Mouse (Mus musculus): Measurements from ENCODE around the gene Panx2.

Gene Panx2

GRCm38 (mm10) chr15:89075478-89076147 lies 16.1 kb downstream of the Panx2 start:
- DNase-seq, result peak; percentile 95

GRCm38 (mm10) chr15:89076156-89076731 lies 16.7 kb downstream of the Panx2 start:
- peak; percentile 78 to 84 for DNase-seq

GRCm38 (mm10) chr15:89078208-89078836 lies 18.8 kb downstream of the Panx2 start:
- no peak for DNase-seq

- no peak for DNase-seq
Measured at GRCm38 (mm10) chr15:89083906-89084305, 24.4 kb downstream of the Panx2 start.

- DNase-seq, result no peak
Measured at GRCm38 (mm10) chr15:89084826-89085225, 25.3 kb downstream of the Panx2 start.

GRCm38 (mm10) chr15:89088607-89089247 lies 29.2 kb downstream of the Panx2 start, which contains the start of gene Selenoo:
Selenoo (plus strand) TSS chr15:89089084.
- peak; percentile 95 to 96 for DNase-seq

- DNase-seq, result peak in 1 of 2 experiments; percentile 73
Measured at GRCm38 (mm10) chr15:89089248-89090051, 29.9 kb downstream of the Panx2 start.

- DNase-seq, result no peak
Measured at GRCm38 (mm10) chr15:89090662-89091061, 31.1 kb downstream of the Panx2 start.

- DNase-seq, result no peak
Measured at GRCm38 (mm10) chr15:89092181-89092580, 32.6 kb downstream of the Panx2 start.

- no peak for DNase-seq
Measured at GRCm38 (mm10) chr15:89097450-89097849, 37.9 kb downstream of the Panx2 start.

- DNase-seq, result peak in 1 of 2 experiments; percentile 43
Measured at GRCm38 (mm10) chr15:89098616-89099015, 39.1 kb downstream of the Panx2 start.

GRCm38 (mm10) chr15:89100823-89101222 lies 41.3 kb downstream of the Panx2 start:
- DNase-seq, result no peak

- DNase-seq, result no peak
Measured at GRCm38 (mm10) chr15:89102646-89103045, 43.1 kb downstream of the Panx2 start.

GRCm38 (mm10) chr15:89103921-89104320 lies 44.4 kb downstream of the Panx2 start:
- DNase-seq, result peak; percentile 67 to 69

- DNase-seq, result peak; percentile 92 to 93
Measured at GRCm38 (mm10) chr15:89104425-89104824, 44.9 kb downstream of the Panx2 start.

GRCm38 (mm10) chr15:89106073-89106472 lies 46.5 kb downstream of the Panx2 start:
- peak; percentile 64 to 65 for DNase-seq

- DNase-seq, result no peak
Measured at GRCm38 (mm10) chr15:89106976-89107375, 47.4 kb downstream of the Panx2 start.

GRCm38 (mm10) chr15:89110147-89110546 lies 50.6 kb downstream of the Panx2 start:
- DNase-seq, result peak; percentile 69 to 72

GRCm38 (mm10) chr15:89118007-89118406 lies 58.5 kb downstream of the Panx2 start:
- DNase-seq, result no peak

- peak; percentile 98 for DNase-seq
Measured at GRCm38 (mm10) chr15:89122649-89123366, 63.3 kb downstream of the Panx2 start, which contains the start of gene Tubgcp6. Tubgcp6 (minus strand) TSS chr15:89123112.

Measured in cerebellum, postnatal 10 days (tissue).